Mouse (Mus musculus) heart, embryonic 11.5 days (tissue): Measurements from ENCODE around the gene Chl1. TPM values are rescaled to one million over a fixed set of nuclear protein-coding genes. Genes with fewer than 3 reads are reported as not detected.

Experiments
- ATAC-seq: fragments of 200-750 bp; cut with Nextera tagmentation; replicated peaks from 2 replicates; pipeline ENCODE4 v1.8.0; 2017; ENCODE audit warnings: moderate library complexity; ENCODE audit not compliant: insufficient number of reproducible peaks, low FRiP score, low TSS enrichment
- H3K27ac ChIP-seq: fragments of 300-500 bp; sonication (generic); 2 replicates; pipeline ENCODE4 v1.5.1; 2014; ENCODE audit warnings: mild to moderate bottlenecking, low read depth, low read length
- H3K27me3 ChIP-seq: fragments of 300-500 bp; sonication (generic); 2 replicates; pipeline ENCODE4 v1.6.1; 2014; ENCODE audit warnings: mild to moderate bottlenecking, low read length, mixed read lengths; ENCODE audit not compliant: control insufficient read depth, insufficient read depth
- H3K36me3 ChIP-seq: fragments of 300-500 bp; sonication (generic); 2 replicates; pipeline ENCODE4 v1.6.1; 2014; ENCODE audit warnings: mild to moderate bottlenecking, low read length, moderate library complexity, mixed read lengths; ENCODE audit not compliant: control insufficient read depth, insufficient read depth
- H3K4me1 ChIP-seq: fragments of 300-500 bp; sonication (generic); 2 replicates; pipeline ENCODE4 v1.6.1; 2014; ENCODE audit warnings: low read length; ENCODE audit not compliant: control insufficient read depth, insufficient read depth
- H3K4me2 ChIP-seq: fragments of 300-500 bp; sonication (generic); 2 replicates; pipeline ENCODE4 v1.6.1; 2014; ENCODE audit warnings: mild to moderate bottlenecking, moderate library complexity
- H3K4me3 ChIP-seq: fragments of 300-500 bp; sonication (generic); 2 replicates; pipeline ENCODE4 v1.5.1; 2014; ENCODE audit warnings: low read depth, low read length
- H3K9ac ChIP-seq: fragments of 300-500 bp; sonication (generic); 2 replicates; pipeline ENCODE4 v1.6.1; 2014; ENCODE audit warnings: mild to moderate bottlenecking, low read depth, low read length, moderate library complexity
- H3K9me3 ChIP-seq: fragments of 300-500 bp; sonication (generic); replicated peaks from 2 replicates; pipeline ENCODE4 v1.6.1; 2016; ENCODE audit warnings: low read length; ENCODE audit not compliant: control insufficient read depth
- WGBS: fragments of 180-500 bp; shearing (Covaris S2); extraction: QIAGEN DNeasy Blood & Tissue Kit; methylation state at CpG from one replicate; pipeline ENCODE4 v1.1.7; 2014; ENCODE audit not compliant: insufficient replicate concordance; 5-methylcytosine and 5-hydroxymethylcytosine counted together
- polyA plus RNA-seq: library from polyadenylated mRNA; unstranded; fragments of >200 nt; fragmentation: Nextera tagmentation; extraction: Ambion mirVana; gene quantifications from 2 replicates; pipeline ENCODE4 v1.2.1, GENCODE M21; 2014

Gene Chl1
- polyA plus RNA-seq, 1 experiment from 2014 or later = 0.06 TPM

GRCm38 (mm10) chr6:103753891-103754290 is 243.5 kb downstream of the Chl1 start:
- H3K36me3 ChIP-seq = no peaks in the 10 kb centered on the region
- no peaks in the 10 kb centered on the region for H3K4me1 ChIP-seq
- no peak overlapping the region for H3K27ac ChIP-seq
- H3K27me3 ChIP-seq = no peaks in the 10 kb centered on the region
- no peak overlapping the region for H3K9ac ChIP-seq
- 64% methylated on average over 4 of the region's 4 CpGs for WGBS
- no peak for ATAC-seq
- no peaks in the 10 kb centered on the region for H3K9me3 ChIP-seq
- H3K4me3 ChIP-seq = no peak overlapping the region
- no peak overlapping the region for H3K4me2 ChIP-seq

- H3K4me1 ChIP-seq = no peaks in the 10 kb centered on the region
- no peak for ATAC-seq
- no peak overlapping the region for H3K27ac ChIP-seq
- H3K4me3 ChIP-seq = no peak overlapping the region
- H3K27me3 ChIP-seq = no peaks in the 10 kb centered on the region
- no peak overlapping the region for H3K9ac ChIP-seq
- H3K4me2 ChIP-seq = no peak overlapping the region
- no peaks in the 10 kb centered on the region for H3K9me3 ChIP-seq
- 73% methylated on average over 3 of the region's 3 CpGs for WGBS
- H3K36me3 ChIP-seq = no peaks in the 10 kb centered on the region
Observed at GRCm38 (mm10) chr6:103766830-103767229, 256.4 kb downstream of the Chl1 start.

DNA sequence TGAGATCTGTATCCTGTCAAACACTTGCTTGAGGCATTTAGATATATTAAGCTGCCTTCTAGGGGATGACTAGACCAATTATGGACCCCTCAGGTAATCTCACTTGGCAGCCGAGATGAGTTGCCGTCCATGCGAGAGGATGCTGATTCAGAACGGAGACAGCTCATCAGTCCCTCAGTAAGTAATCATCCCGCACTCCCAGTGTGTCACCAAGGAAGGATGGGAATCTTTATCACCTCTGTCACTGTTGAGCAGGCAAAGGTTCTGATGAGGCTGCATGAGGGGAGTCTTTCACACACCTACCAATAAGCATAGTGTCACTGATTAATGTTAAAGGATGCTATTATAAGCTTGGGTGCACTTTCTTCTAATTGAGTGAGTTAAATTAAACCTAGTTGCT is 270.7 kb downstream of the Chl1 start:
- 77% methylated on average over 5 of the region's 5 CpGs for WGBS
- Histone ChIP-seq H3K27ac (no peak overlapping the region), H3K4me3 (no peak overlapping the region), H3K9ac (no peak overlapping the region), H3K4me2 (no peak overlapping the region), H3K4me1 (no peaks in the 10 kb centered on the region), H3K27me3 (no peaks in the 10 kb centered on the region), H3K36me3 (no peaks in the 10 kb centered on the region), H3K9me3 (no peaks in the 10 kb centered on the region)
- ATAC-seq = no peak

DNA sequence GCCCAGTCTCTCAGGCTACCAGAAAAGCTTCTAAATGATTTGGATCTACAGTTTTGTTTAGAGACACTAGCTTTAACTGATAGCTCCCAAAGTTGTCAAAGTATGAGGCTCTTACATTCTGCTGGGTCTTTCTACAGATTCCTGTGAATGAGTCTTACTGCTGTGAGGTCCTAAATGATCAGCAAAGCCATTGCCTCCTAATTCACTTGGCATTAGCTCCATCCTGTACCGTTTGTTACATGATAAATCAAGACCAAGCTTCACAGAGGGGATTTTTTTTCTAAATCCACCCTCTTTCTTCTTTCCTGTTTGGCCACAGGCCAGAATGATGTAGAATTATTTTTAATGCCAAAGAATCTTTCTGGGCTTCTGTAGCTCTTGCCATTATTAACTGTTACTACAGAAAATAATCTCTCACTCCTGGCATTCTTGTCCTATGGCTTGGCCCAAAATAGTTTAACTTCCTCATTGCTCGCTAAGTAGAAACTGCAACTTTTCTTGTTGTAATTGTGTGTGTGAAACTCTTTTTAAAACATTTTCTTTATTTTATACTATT is 280.8 kb downstream of the Chl1 start:
- Histone ChIP-seq H3K4me3 (no peak overlapping the region), H3K4me1 (no peaks in the 10 kb centered on the region), H3K9ac (no peak overlapping the region), H3K9me3 (no peaks in the 10 kb centered on the region), H3K36me3 (no peaks in the 10 kb centered on the region), H3K4me2 (no peak overlapping the region), H3K27me3 (no peaks in the 10 kb centered on the region), H3K27ac (no peak overlapping the region)
- WGBS = 71% methylated on average over 2 of the region's 2 CpGs
- ATAC-seq = no peak

DNA sequence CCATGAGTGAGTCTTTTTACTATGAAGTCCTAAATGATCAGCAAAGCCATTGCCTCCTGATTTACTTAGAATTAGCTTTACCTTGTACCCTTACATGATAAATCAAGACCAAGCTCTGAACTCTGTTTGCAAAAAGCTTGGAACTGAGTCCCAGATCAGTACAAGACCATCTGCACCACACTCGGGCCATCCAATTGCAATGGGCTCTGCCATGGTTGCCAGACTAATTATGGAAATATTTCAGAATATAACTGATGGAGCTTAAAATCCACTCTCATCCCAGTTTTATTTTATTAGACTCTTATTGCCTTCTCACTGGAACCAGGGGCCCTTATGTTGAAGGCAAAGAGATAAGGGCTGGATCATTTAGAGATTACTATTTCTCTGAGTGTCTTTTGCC is 284.9 kb downstream of the Chl1 start:
- no peak overlapping the region for H3K27ac ChIP-seq
- H3K4me3 ChIP-seq = no peak overlapping the region
- H3K36me3 ChIP-seq = no peaks in the 10 kb centered on the region
- no peak for ATAC-seq
- no peaks in the 10 kb centered on the region for H3K27me3 ChIP-seq
- H3K9me3 ChIP-seq = no peaks in the 10 kb centered on the region
- no peak overlapping the region for H3K4me2 ChIP-seq
- 80% methylated on average over 1 of the region's 1 CpGs for WGBS
- no peaks in the 10 kb centered on the region for H3K4me1 ChIP-seq
- no peak overlapping the region for H3K9ac ChIP-seq
